Mouse (Mus musculus) T-cell, adult 2 months (primary cell): ENCODE results near the gene Mydgf.

ENCODE experiments used
- DNase-seq: peaks from one replicate; pipeline ENCODE4 v3.0.0; 2022; ENCODE audit warnings: low spot score

Mydgf gene

DNA sequence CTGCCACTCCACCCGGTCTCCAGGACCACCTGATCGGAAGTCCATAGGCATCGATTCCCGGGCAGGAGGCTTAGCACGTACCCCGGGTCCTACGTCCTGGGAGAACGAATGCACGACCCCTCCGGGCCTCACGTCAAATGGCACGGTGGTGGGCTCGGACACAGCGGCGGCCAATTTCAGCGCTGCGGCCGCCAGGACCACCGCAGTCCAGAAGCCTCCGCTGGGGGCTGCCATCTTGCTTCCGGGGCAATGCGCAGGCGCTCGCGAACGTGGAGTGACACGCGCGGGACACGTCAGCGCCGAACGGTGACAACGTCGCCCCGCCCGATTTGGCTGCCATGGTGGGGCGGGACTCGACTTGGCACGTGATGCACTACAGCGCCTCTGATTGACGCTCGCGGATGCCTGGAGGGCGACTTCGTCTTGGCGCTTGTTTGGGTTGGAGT, at the start of gene Mydgf:
TSS of gene Mydgf (minus strand) at position 263 of the 446 bp plus-strand sequence.
- DNase-seq: peak; percentile 96

DNA sequence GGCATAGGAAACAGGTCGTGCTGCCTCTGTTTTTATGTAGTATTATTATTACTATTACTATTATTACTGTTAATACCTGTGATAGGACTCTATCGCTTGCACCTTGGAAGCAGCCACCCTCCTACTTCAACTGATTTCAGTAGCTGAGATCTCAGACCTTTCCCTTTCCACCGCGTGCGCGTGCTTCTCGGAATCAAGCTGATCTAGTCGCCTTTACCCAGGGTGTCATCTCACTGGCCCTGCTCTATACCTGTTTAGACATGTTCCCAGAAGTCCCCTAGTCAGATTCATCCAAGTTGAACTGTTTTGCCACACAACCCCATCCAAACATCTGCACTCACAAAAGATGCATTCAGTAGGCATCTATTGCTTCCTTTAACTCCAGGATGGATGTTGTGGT, 49.7 kb upstream of the Mydgf start:
- no peak for DNase-seq

GRCm38 (mm10) chr17:56229943-56230342, 46.2 kb upstream of the Mydgf start:
- no peak for DNase-seq

- DNase-seq: no peak
Observed at GRCm38 (mm10) chr17:56226566-56226965, 42.8 kb upstream of the Mydgf start.

DNA sequence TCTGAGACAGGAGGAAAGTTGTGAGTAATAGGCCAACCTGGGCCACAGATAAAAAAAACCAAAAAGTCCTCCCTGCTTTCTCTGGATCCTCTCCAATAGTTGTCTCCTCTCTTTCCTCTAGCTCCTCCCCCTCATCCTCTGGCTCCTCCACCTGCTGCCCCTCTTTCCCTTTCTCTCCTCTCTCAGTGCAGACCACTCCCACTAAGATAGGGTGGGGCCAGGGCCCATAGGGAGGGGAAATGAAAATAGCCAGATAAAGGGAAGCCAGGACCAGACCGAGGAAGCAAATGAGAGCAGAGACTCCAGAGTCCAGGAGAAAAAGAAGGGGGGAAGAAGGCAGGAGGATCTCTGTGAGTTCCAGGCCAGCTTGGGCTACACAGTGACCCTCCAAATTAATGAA, 41.2 kb upstream of the Mydgf start:
- no peak for DNase-seq

- no peak for DNase-seq
Observed at GRCm38 (mm10) chr17:56219805-56220204, 36.1 kb upstream of the Mydgf start.

DNA sequence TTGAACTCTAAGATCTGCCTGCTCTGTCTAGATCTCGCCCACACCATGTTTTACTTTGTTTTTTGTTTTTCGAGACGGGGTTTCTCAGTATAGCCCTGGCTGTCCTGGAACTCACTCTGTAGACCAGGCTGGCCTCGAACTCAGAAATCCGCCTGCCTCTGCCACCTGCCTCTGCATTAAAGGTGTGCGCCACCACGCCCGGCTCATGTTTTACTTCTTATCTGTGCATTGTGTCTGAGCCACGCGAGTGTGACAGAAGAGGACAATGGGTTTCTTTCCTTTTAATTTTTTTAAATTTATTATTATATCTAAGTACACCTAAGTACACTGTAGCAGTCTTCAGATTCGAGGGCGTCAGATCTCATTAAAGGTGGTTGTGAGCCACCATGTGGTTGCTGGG, 35.5 kb upstream of the Mydgf start:
- DNase-seq: no peak

DNA sequence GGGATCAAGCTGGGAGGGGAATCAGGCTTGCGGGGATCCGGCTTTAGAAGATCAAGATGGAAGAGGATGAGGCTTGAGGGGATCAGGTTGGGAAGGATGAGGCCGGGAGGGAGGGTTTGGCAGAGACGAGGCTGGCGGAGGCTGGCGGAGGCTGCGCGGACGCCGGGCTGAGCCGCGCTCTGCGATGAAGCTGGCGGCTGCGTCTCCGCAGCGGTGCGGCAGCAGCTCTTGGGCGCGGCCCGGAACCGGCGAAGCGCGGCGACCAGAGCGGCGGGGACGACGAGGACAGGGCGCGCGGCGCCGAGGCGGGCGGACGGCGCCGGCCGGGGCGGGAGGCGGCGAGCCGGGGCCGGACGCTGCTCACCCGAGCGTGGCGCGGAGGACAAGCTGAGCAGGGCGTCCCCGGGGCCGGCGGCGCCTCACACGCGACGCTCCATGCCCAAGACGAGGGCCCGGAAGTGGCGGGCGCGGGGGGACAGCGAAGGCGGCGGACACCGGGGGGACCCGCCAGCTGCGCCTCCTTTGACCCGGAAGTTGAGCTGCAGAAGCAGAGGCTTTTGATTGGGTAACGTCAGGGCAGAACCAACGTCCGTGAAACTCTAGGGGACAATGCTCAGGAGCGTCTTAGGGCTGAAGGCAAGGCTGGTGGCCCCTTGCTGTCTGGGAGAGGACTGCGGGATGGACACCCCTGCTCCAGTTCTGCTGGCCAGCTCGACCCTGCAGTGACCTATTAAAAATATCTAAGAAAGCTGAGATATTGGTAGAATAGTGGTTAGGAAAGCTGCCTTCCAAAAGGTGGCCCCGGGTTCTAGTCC, 34.9 kb upstream of the Mydgf start, which contains the start of gene Dpp9:
TSS of gene Dpp9 (minus strand) at position 529 of the 815 bp plus-strand sequence.
- peak; percentile 89 for DNase-seq

DNA sequence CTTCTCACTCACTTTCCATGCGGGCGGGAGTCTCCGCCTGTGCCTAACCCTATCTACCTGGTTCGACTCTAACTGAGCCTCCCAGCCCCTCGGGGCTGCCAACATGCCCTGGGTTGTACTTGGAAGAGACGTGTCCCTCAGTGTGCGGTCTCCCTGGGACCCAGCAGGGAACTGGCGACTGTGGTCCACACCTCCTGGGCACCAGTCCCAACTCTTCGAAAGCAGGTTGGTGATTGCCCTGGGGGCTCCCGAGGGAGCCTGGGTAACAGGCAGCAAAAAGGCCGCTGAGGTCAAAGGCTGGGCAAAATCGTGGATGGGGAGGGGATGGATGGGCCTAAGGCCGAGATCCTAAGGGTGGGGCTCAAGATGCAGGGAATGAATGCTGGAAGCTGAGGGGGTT, 34.0 kb upstream of the Mydgf start:
- no peak for DNase-seq

DNA sequence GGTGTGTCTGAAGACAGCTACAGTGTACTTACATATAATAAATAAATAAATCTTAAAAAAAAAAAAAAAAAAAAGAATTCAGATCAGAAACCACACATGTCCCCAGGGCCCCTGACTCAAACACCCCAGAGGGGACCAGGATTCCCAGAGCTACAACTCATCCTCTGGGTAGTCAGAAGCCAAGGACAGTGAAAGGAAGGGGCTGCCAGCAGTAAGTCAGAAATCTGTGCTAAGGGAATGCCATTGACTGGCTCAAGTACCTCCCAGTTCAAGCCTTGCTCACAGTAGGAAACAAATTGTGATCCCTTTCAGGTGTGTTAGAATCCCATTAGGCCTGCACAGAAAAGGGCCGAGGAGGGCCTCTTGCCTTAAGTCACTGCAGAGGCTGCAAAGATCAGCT, 30.5 kb upstream of the Mydgf start:
- no peak for DNase-seq

- DNase-seq: no peak
Observed at GRCm38 (mm10) chr17:56212676-56213075, 29.0 kb upstream of the Mydgf start.

- DNase-seq: no peak
Observed at GRCm38 (mm10) chr17:56211090-56211489, 27.4 kb upstream of the Mydgf start.

- no peak for DNase-seq
Observed at GRCm38 (mm10) chr17:56208821-56209220, 25.1 kb upstream of the Mydgf start.

- no peak for DNase-seq
Observed at GRCm38 (mm10) chr17:56207963-56208530, 24.3 kb upstream of the Mydgf start.

DNA sequence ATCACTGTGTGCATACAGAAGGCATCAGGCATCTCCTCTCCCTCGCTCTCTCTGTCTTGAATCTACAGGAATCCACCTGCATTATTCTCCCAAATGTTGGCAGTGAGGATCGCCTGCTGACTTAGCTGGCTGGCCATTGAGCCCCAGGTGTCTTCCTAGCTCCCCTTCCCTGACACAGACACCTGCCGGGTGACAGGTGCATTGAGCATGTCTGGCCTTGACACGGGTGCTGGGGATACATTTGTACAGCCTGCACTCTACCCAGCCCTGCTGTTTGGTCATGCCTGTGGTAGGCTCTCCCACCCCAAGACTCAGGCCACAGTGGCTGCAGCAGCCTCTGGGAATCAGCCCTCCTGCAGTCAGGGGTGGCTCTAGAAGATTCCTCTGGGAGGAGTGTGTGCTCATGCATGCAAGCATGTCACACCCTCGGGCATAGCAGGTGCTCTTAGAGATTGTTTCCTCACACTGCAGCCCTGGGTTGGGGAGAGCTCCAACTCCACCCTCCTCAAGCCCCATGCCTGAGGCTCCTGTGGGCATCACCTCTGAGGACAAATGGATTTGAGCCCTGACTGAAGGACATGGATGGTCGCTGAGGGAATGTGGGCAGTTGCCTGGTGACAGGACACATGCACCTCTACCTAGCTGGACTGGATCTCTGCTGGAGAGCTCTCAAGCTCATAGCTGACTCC, 23.4 kb upstream of the Mydgf start:
- no peak for DNase-seq

GRCm38 (mm10) chr17:56206276-56206884, 22.7 kb upstream of the Mydgf start:
- DNase-seq: no peak

- no peak for DNase-seq
Observed at GRCm38 (mm10) chr17:56203729-56204128, 20.0 kb upstream of the Mydgf start.

GRCm38 (mm10) chr17:56202476-56202875, 18.8 kb upstream of the Mydgf start:
- no peak for DNase-seq

GRCm38 (mm10) chr17:56201642-56202041, 17.9 kb upstream of the Mydgf start:
- DNase-seq: no peak

DNA sequence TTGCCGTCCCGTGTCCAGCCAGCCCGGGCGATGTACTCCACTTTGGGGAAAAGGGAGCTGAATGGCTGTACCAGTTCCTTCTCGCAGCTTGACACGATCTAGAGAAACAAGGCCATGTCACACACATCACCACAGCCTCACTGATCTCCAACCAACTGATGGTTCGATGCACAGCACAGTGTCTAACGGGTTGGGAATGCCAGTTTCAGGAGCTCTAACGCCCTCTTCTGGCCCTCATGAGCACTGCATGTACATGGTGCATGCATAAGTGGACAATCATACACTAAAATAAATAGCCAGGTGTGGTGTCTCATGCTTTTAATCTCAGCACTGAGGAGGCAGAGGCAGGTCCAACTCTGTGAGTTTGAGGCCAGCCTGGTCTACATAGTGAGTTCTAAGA, 16.9 kb upstream of the Mydgf start:
- DNase-seq: no peak

- no peak for DNase-seq
Observed at GRCm38 (mm10) chr17:56196860-56197259, 13.1 kb upstream of the Mydgf start.

DNA sequence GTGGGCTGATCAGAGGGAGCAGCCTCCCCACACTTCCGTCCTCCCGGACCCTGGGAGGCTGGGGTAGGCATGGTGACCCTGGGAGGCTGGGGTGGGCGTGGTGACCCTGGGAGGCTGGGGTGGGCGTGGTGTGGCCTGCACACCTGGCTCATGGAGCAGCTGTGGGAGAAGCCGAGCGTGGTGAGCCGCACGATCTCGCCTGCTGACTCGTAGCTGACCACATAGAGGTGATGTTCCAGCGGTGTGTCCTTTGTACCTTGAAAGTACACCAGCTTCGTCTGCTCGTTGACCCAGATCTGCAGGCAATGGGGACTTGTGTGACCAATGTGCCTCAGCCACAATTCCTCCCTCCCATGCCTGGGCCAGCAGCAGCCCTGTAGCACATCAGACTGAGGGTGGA, 11.0 kb upstream of the Mydgf start:
- no peak for DNase-seq

DNA sequence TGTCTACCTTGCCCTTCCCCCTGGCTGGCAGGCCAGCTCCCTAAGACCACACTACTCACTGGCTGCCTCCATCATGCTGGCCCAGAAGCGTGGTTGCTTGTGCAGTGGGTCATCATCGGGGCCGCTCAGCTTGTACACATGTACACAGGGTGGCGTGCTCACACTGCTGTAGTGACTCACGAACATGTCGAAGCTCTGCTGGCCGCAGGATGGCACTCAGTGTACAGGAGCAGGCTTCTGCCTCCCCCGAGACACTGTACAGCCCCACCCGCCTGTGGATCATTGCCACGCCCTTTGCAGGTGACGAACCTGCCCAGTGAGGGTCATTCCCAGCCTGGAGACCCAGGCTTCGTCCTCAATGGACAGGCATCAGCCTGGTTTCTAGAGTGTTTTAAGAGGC, 10.6 kb upstream of the Mydgf start:
- DNase-seq: no peak
